Mouse (Mus musculus): ENCODE measurements around the gene Snip1.

DNA sequence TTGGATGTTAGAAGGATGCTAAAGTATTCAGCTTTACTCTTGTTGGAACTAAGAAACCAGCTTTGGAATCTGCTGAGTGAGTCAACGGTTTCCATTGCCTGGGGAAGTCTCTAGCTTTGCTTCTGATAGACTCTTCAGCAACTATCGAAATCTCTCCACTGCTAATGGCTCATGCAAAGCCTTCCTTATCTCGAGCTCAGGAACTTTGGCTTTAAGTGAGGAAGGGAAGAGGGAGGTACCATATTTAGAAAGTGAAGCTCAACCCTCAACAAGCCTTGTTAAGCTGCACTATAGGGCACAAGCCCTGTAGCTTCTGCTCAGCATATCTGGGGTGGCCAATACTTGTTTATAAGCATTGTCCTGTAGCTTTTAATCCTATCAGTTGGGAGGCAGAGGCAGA is 9.2 kb upstream of the Snip1 start:
- no peak for TF ChIP-seq GATA1 (IDR thresholded peaks at IDR 0.05; ENCODE audit: low read length)
- no peak for TF ChIP-seq TAL1 (IDR thresholded peaks at IDR 0.05; ENCODE audit: low read length)
